Mouse (Mus musculus): ENCODE results near the gene Spag6. TPM values are rescaled to one million over a fixed set of nuclear protein-coding genes. Genes with fewer than 3 reads are reported as not detected.

Spag6 gene
- not detected in 2 replicates for total RNA-seq (2014; rRNA removed; ENCODE audit: low replicate concordance)
- 0.10 and 0.14 TPM in 2 replicates for polyA plus RNA-seq (2015; fragmentation: Nextera tagmentation; extraction: Ambion mirVana)

DNA sequence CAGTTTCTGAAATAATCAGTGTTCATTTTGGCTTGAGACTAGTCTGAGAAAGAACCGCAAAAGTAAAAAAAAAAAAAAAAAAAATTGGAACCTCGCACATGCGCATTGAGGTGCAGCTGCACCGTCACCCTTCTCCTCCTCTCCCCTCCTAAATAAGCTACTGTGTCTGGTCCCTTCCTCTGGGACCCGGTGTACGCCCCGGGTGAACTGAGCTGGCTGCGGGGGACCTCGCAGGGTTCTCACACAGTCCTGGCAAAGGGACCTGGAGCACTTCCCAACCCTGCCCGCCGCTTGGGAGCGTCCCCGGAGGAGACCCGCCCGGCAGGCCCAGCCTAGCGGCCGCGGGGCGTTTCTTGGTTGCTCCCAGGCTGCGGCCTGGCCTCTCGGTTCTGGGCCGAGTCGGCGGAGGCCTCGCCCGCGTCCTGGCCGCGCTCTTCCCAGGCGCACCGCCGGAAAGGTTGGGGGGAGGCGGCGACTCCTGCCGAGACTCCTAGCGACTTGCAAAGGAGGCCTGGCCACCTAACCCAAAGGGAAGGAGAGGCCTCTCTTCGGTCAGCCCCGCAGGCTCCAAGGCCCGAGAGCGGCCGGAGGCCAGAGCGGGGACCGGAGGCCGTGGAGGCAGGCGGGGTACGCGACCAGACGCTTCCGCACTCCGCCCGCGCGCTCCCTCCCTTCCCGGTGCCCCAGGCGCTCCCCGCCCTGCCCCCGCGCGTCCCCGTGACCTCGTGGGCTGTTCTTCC is at the start of gene Spag6:
Gene Spag6 (plus strand): TSS at position 162 of the 740 bp plus-strand sequence.
- ATAC-seq (ENCODE audit: insufficient read depth, low read depth): peak; percentile 78
- Histone ChIP-seq H3K4me1 (ENCODE audit: control insufficient read depth, insufficient read depth) (peaks cover 15% of the 10 kb centered on the region), H3K36me3 (replicated peaks; ENCODE audit: control insufficient read depth, insufficient read depth, low read length) (no peaks in the 10 kb centered on the region), H3K4me3 (ENCODE audit: low read depth, low read length) (peak within 1 kb of the TSS; percentile 86), H3K9me3 (replicated peaks; ENCODE audit: control insufficient read depth, low read length) (no peaks in the 10 kb centered on the region), H3K27ac (ENCODE audit: low read depth) (peak within 1 kb of the TSS; percentile 94), H3K9ac (replicated peaks; ENCODE audit: low read depth, low read length) (peak within 1 kb of the TSS; percentile 97), H3K4me2 (ENCODE audit: low read depth, low read length) (peak within 1 kb of the TSS; percentile 99), H3K27me3 (ENCODE audit: control insufficient read depth, insufficient read depth, low read length) (peaks cover 83% of the 10 kb centered on the region)
- under 1% methylated on average over 45 of the region's 61 CpGs for WGBS
- DNase-seq (ENCODE audit: low spot score): peak; percentile 67
- TF ChIP-seq CTCF (IDR thresholded peaks at IDR 0.05; ENCODE audit: low read depth) (no peak), EP300 (IDR thresholded peaks at IDR 0.05; ENCODE audit: low read depth) (no peak)

DNA sequence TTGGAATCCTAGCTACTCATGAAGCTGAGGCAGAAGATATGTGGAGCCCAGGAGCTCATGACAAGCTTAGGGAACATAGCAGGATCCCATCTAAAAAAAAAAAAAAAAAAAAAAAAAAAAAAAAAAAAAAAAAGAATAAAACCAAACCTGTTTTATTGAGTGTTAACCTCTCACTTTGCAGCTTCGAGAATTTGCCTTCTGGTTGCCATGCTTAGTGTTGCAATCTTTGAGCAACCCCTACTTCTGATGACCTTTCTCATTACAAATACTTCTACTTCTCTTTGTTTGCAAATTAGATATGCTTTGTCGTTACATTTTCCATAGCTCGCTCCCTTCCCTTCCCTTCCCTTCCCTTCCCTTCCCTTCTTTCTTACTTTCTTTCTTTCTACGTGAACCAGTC is 45.3 kb upstream of the Spag6 start:
- H3K27ac ChIP-seq (ENCODE audit: low read depth): no peak overlapping the region
- WGBS: 80% methylated on average over 4 of the region's 4 CpGs
- no peaks in the 10 kb centered on the region for H3K36me3 ChIP-seq (replicated peaks; ENCODE audit: control insufficient read depth, insufficient read depth, low read length)
- no peaks in the 10 kb centered on the region for H3K27me3 ChIP-seq (ENCODE audit: control insufficient read depth, insufficient read depth, low read length)
- no peak overlapping the region for H3K4me2 ChIP-seq (ENCODE audit: low read depth, low read length)
- ATAC-seq (ENCODE audit: insufficient read depth, low read depth) (no peak), DNase-seq (ENCODE audit: low spot score) (no peak)
- no peaks in the 10 kb centered on the region for H3K9me3 ChIP-seq (replicated peaks; ENCODE audit: control insufficient read depth, low read length)
- H3K4me1 ChIP-seq (ENCODE audit: control insufficient read depth, insufficient read depth): no peaks in the 10 kb centered on the region
- no peak overlapping the region for H3K9ac ChIP-seq (replicated peaks; ENCODE audit: low read depth, low read length)
- no peak for TF ChIP-seq EP300 (IDR thresholded peaks at IDR 0.05; ENCODE audit: low read depth)
- no peak for TF ChIP-seq CTCF (IDR thresholded peaks at IDR 0.05; ENCODE audit: low read depth)
- H3K4me3 ChIP-seq (ENCODE audit: low read depth, low read length): no peak overlapping the region

DNA sequence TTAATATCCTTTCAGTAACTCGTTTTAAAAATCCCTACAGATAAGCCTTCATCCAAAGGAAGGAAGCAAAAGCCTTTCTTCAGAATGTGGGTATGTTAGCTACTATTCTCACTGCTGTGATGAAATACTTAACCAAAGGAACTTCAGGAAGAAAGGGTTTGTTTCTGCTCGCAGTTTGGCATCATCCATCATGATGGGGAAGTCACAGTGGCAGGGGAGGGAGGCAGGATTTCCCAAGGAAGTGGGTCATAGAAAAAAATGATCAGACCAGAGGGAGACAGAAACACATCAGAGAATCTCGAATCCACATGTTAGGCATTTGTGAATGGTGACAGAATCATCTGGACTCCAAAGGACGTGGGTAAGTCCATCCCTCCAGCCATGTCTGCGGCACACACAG is 39.0 kb upstream of the Spag6 start:
- Histone ChIP-seq H3K9ac (replicated peaks; ENCODE audit: low read depth, low read length) (no peak overlapping the region), H3K4me2 (ENCODE audit: low read depth, low read length) (no peak overlapping the region), H3K9me3 (replicated peaks; ENCODE audit: control insufficient read depth, low read length) (no peaks in the 10 kb centered on the region), H3K4me1 (ENCODE audit: control insufficient read depth, insufficient read depth) (no peaks in the 10 kb centered on the region), H3K4me3 (ENCODE audit: low read depth, low read length) (no peak overlapping the region), H3K27me3 (ENCODE audit: control insufficient read depth, insufficient read depth, low read length) (no peaks in the 10 kb centered on the region), H3K36me3 (replicated peaks; ENCODE audit: control insufficient read depth, insufficient read depth, low read length) (no peaks in the 10 kb centered on the region), H3K27ac (ENCODE audit: low read depth) (no peak overlapping the region)
- TF ChIP-seq CTCF (IDR thresholded peaks at IDR 0.05; ENCODE audit: low read depth): no peak
- TF ChIP-seq EP300 (IDR thresholded peaks at IDR 0.05; ENCODE audit: low read depth): no peak
- WGBS: 50% methylated on average over 5 of the region's 5 CpGs
- no peak for DNase-seq (ENCODE audit: low spot score)
- no peak for ATAC-seq (ENCODE audit: insufficient read depth, low read depth)

DNA sequence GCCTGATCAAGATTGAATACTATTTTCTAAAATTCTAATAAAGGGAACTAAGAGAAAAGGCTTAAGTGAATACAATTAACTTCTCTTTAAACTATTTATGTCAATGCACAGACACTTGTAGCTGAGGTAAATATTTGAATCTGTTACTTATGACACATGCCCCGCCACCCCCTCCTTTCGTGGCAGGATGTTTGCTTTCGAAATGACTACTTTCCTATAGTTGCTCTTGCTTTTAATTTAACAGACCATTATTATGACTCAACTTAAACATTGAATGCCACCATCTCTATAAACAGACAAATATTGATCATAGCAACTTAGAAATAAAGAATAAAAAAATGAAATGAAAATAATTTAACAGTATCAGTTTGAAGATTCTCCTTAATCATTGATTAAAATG is 29.8 kb upstream of the Spag6 start:
- Histone ChIP-seq H3K36me3 (replicated peaks; ENCODE audit: control insufficient read depth, insufficient read depth, low read length) (no peaks in the 10 kb centered on the region), H3K27ac (ENCODE audit: low read depth) (no peak overlapping the region), H3K4me1 (ENCODE audit: control insufficient read depth, insufficient read depth) (no peaks in the 10 kb centered on the region), H3K9me3 (replicated peaks; ENCODE audit: control insufficient read depth, low read length) (no peaks in the 10 kb centered on the region), H3K4me2 (ENCODE audit: low read depth, low read length) (no peak overlapping the region), H3K9ac (replicated peaks; ENCODE audit: low read depth, low read length) (no peak overlapping the region), H3K27me3 (ENCODE audit: control insufficient read depth, insufficient read depth, low read length) (no peaks in the 10 kb centered on the region), H3K4me3 (ENCODE audit: low read depth, low read length) (no peak overlapping the region)
- DNase-seq (ENCODE audit: low spot score): no peak
- ATAC-seq (ENCODE audit: insufficient read depth, low read depth): no peak
- WGBS: 88% methylated on average over 3 of the region's 3 CpGs
- TF ChIP-seq EP300 (IDR thresholded peaks at IDR 0.05; ENCODE audit: low read depth) (no peak), CTCF (IDR thresholded peaks at IDR 0.05; ENCODE audit: low read depth) (no peak)

DNA sequence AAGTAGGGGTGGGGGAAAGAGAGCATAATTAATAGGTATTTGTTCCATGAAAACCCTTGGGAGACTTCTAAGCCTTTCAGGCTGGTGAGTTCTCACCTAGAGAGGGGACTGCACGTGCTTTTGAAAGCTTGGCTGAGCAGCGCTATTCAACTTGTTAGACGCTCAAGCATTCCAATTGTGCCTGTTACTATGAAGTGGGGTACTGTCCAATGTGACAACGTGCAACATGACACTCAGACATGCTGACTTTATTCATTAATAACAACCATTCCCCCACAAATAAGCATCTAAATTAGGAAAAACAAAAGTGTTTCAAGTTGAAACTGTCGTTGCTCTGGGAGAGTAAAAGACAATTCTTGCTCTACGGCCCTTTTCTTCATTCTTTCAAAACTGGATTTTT is 22.8 kb upstream of the Spag6 start:
- DNase-seq (ENCODE audit: low spot score): peak; percentile 37
- no peak overlapping the region for H3K27ac ChIP-seq (ENCODE audit: low read depth)
- H3K4me2 ChIP-seq (ENCODE audit: low read depth, low read length): no peak overlapping the region
- no peaks in the 10 kb centered on the region for H3K27me3 ChIP-seq (ENCODE audit: control insufficient read depth, insufficient read depth, low read length)
- ATAC-seq (ENCODE audit: insufficient read depth, low read depth): no peak
- H3K36me3 ChIP-seq (replicated peaks; ENCODE audit: control insufficient read depth, insufficient read depth, low read length): no peaks in the 10 kb centered on the region
- no peak for TF ChIP-seq EP300 (IDR thresholded peaks at IDR 0.05; ENCODE audit: low read depth)
- no peak for TF ChIP-seq CTCF (IDR thresholded peaks at IDR 0.05; ENCODE audit: low read depth)
- H3K9ac ChIP-seq (replicated peaks; ENCODE audit: low read depth, low read length): no peak overlapping the region
- H3K4me1 ChIP-seq (ENCODE audit: control insufficient read depth, insufficient read depth): no peaks in the 10 kb centered on the region
- H3K9me3 ChIP-seq (replicated peaks; ENCODE audit: control insufficient read depth, low read length): no peaks in the 10 kb centered on the region
- no peak overlapping the region for H3K4me3 ChIP-seq (ENCODE audit: low read depth, low read length)
- 46% methylated on average over 6 of the region's 6 CpGs for WGBS
